Mouse (Mus musculus): ENCODE measurements around the gene Eml4. TPM values are rescaled to one million over a fixed set of nuclear protein-coding genes. Genes with fewer than 3 reads are reported as not detected.
A peak's percentile ranks its signal among the peaks of the same experiment; 100 is the strongest.

The Eml4 gene
- polyA plus RNA-seq, 1 experiment from 2014 or later, result 49.3 TPM

DNA sequence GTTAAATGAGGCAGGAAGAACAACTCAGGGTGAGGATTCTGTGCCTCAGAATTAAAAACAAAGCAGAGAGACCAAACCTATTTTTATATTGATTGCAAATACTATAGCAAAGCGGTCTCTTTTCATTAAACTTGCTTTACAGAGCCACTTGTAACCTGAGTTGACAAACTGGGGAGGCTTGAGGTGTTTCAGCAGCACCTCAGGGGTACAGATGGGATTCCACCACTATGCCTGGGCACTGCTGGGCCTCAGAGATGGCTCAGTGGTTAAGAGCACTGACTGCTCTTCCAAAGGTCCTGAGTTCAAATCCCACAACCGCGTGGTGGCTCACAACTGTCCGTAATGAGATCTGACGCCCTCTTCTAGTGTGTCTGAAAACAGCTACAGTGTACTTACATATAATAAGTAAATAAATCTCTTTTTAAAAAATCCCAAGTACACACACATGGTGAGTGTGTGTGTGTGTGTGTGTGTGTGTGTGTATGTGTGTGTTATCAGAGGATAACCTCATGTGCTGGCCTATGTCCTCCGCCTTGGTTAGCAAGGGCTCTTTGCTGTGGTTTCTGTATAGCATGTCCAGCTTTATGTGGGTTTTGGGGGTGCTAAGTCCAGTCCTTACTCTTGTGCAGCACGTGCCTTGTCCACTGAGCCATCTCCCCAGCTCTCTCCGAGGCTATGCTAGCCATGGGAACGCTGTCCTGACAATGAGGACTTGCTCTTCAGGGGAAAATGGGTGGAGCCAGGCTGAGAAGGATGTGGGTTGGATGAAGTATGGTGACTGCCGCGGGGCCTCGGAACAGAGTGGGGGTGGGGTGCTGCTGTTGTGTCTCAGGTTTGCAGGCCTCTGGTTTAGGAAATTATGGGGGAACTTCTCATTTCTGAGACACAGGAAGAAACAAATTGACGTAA, 176.1 kb downstream of the Eml4 start:
- H3K4me3 ChIP-seq (ENCODE audit: low read depth, low read length), result no peak overlapping the region
- peak; percentile 82 for DNase-seq (ENCODE audit: low spot score)

DNA sequence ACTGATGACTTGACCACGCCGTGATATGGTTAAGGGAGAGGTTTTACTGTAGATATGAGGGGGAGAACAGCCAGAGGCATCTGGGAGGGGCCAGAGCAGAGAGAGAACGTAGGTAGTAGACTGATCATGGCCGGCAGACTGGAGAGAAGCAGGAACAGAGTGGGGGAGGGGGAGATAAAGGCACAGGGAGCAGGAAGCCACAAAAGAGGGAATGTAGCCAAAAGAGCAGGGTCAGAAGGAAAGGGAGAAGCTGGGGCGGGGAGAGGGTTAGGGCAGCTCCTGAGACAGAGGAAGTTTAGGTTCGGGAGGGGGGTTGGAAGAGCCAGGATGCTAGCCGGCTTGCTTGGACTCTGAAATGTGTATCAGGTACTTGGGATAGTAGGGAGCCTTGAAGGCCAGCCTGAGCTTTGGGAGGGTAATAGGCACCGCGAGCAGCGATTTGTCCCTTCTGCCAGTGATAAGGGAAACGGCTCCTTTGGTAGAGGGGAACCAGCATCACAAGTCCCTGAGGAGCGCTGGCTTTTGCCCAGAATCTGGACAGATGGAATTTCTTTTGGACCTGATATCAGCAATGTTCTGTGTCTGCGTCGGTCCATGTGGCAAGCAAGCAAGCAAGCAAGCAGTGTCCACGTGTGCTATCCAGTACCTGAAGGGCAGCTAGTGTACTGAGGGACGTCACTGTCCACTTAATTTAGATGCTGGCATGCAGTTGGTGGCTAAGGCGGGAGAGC, 177.1 kb downstream of the Eml4 start:
- Histone ChIP-seq H3K4me3 (ENCODE audit: low read depth, low read length) (no peak overlapping the region), H3K27me3 (ENCODE audit: control insufficient read depth, insufficient read depth, low read length) (no peaks in the 10 kb centered on the region; the same call in 1 of the 2 replicates), H3K36me3 (ENCODE audit: control insufficient read depth, insufficient read depth, low read length) (no peaks in the 10 kb centered on the region), H3K4me2 (ENCODE audit: low read depth, low read length, severe bottlenecking) (peak overlapping the region; percentile 38), H3K9ac (ENCODE audit: low read length) (peak overlapping the region; percentile 38), H3K27ac (ENCODE audit: low read depth, low read length) (no peak overlapping the region; the same call in 1 of the 2 replicates), H3K9me3 (ENCODE audit: control insufficient read depth, low read length) (no peaks in the 10 kb centered on the region), H3K4me1 (replicated peaks; ENCODE audit: control insufficient read depth, insufficient read depth, low read length) (peaks cover 20% of the 10 kb centered on the region)
- DNase-seq (ENCODE audit: low spot score), result no peak
- ATAC-seq (replicated peaks; ENCODE audit: low FRiP score), result peak; percentile 42
- 23% methylated on average over 17 of the region's 17 CpGs for WGBS

More for the DNA sequence above, 176.1 kb downstream of the Eml4 start:
- no peaks in the 10 kb centered on the region for H3K9me3 ChIP-seq (ENCODE audit: control insufficient read depth, low read length)
- H3K4me1 ChIP-seq (replicated peaks; ENCODE audit: control insufficient read depth, insufficient read depth, low read length), result peaks cover 20% of the 10 kb centered on the region
- no peak overlapping the region for H3K9ac ChIP-seq (ENCODE audit: low read length)
- 0 out of 2 replicates have a peak overlapping the region, but pooled peaks have one; percentile 28 for H3K27ac ChIP-seq (ENCODE audit: low read depth, low read length)
- H3K36me3 ChIP-seq (ENCODE audit: control insufficient read depth, insufficient read depth, low read length), result no peaks in the 10 kb centered on the region
- ATAC-seq (replicated peaks; ENCODE audit: low FRiP score), result peak; percentile 89
- H3K4me2 ChIP-seq (ENCODE audit: low read depth, low read length, severe bottlenecking), result peak overlapping the region; percentile 38; the same call in 1 of the 2 replicates
- 16% methylated on average over 13 of the region's 13 CpGs for WGBS
- H3K27me3 ChIP-seq (ENCODE audit: control insufficient read depth, insufficient read depth, low read length), result no peaks in the 10 kb centered on the region; the same call in 1 of the 2 replicates

Other genes starting within 250 kb of the Eml4 start
- gene Pkdcc, start 135.6 kb upstream of the Eml4 start, polyA plus RNA-seq (2014; fragmentation: Nextera tagmentation; extraction: Ambion mirVana), result 9.4 and 10.0 TPM in 2 replicates
- 141 and 155 TPM in 2 replicates for gene Cox7a2l, start 166.4 kb downstream of the Eml4 start, polyA plus RNA-seq (2014; fragmentation: Nextera tagmentation; extraction: Ambion mirVana)

All from forebrain, embryonic 11.5 days (tissue).